In the genomic region with DNA sequence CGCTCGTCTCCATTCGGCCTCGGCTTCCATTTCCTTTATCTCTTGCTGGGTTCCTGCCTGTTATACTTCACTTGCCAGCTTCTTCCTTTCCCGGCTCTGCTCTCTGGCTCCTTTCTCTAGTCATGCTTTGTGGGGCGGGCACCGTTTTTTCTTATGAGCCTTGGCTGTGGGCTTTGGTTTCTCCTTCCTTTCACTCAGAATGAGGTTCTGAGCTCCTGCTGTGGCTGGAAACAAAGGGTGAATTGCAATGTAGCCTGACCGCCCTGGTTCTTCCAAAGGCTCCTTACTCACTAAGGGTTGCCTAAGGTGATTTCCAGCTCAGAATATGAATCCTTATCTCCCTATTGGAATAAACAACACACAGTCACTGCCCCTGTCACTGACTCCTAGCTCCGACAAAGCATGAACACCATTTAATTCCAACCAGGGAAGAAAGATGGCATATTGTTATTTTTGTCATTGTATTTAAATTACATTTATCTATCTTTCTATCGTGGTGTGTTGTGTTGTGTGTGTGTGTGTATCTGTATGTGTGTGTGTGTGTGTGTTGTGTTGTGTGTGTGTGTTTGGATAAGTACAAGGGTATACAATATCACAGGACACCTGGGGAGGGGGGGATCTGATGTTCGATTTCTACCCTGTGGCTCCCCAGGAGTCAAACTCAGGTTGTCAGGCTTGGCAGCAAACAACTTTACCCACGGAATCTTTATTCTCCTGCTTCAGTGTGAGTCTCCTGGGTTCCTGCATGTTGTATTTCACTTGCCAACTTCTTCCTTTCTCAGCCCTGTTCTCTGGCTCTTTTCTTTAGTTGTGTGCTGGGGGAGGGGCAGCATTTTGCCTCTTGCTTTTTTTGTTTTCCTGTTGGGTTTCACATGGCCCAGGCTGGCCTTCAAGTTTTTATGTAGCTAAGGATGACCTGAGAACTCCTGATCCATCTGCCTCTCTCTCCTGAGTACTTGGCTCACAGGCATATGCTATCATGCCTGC, we compare ENCODE assay signal across 8 mouse cellular contexts. TPM values are rescaled to one million over a fixed set of nuclear protein-coding genes. Genes with fewer than 3 reads are reported as not detected.
DNase-seq lines count a peak whose midpoint lies in the region; ATAC-seq lines count a peak whose summit lies in the region.

No protein-coding gene starts in this region.

- H3K4me3 ChIP-seq in forebrain, embryonic 15.5 days, result no peak overlapping the region
- H3K4me3 ChIP-seq in hindbrain, embryonic 11.5 days (ENCODE audit: low read depth, low read length), result no peak overlapping the region
- H3K4me3 ChIP-seq in liver, embryonic 13.5 days (replicated peaks), result no peak overlapping the region

- peak overlapping the region; percentile 63; the same call in 1 of the 2 replicates for H3K27ac ChIP-seq in forebrain, embryonic 15.5 days (replicated peaks)
- no peak overlapping the region for H3K27ac ChIP-seq in hindbrain, embryonic 11.5 days (ENCODE audit: low read depth, low read length)
- no peak overlapping the region for H3K27ac ChIP-seq in liver, embryonic 13.5 days

- peak; percentile 82 for ATAC-seq in forebrain, embryonic 15.5 days (replicated peaks)
- no peak; the same call in 1 of the 2 replicates for ATAC-seq in hindbrain, embryonic 11.5 days (ENCODE audit: low FRiP score)
- ATAC-seq in liver, embryonic 13.5 days (ENCODE audit: low read depth), result no peak

- H3K9me3 ChIP-seq in forebrain, embryonic 15.5 days, result no peaks in the 10 kb centered on the region
- no peaks in the 10 kb centered on the region for H3K9me3 ChIP-seq in hindbrain, embryonic 11.5 days (ENCODE audit: control insufficient read depth, low read length)
- H3K9me3 ChIP-seq in liver, embryonic 13.5 days (replicated peaks), result no peaks in the 10 kb centered on the region

- H3K4me1 ChIP-seq in forebrain, embryonic 15.5 days, result peaks cover 10% of the 10 kb centered on the region
- H3K4me1 ChIP-seq in hindbrain, embryonic 11.5 days (replicated peaks; ENCODE audit: control insufficient read depth, insufficient read depth, low read length), result no peaks in the 10 kb centered on the region
- peaks cover 13% of the 10 kb centered on the region for H3K4me1 ChIP-seq in liver, embryonic 13.5 days (replicated peaks)

- WGBS in forebrain, embryonic 15.5 days, result 9% methylated on average over 12 of the region's 12 CpGs
- 22% methylated on average over 12 of the region's 12 CpGs for WGBS in hindbrain, embryonic 11.5 days
- 27% methylated on average over 12 of the region's 12 CpGs for WGBS in liver, embryonic 13.5 days (ENCODE audit: insufficient replicate concordance)

- DNase-seq in Muller cell, postnatal 12 days (ENCODE audit: inconsistent ontology term), result peak; percentile 68
- DNase-seq in cerebellum, adult 11-12 months, result peak; percentile 43
- peak; percentile 41 for DNase-seq in hindbrain, embryonic 11.5 days (ENCODE audit: low spot score)
- no peak for DNase-seq in liver, embryonic 13.5 days
- DNase-seq in right cerebral cortex, adult 18-20 months, result peak; percentile 38
- DNase-seq in kidney, postnatal 4 days, result no peak
- DNase-seq in kidney, adult 18-20 months, result no peak

- H3K4me2 ChIP-seq in forebrain, embryonic 15.5 days (replicated peaks), result peak overlapping the region; percentile 23
- no peak overlapping the region; the same call in 1 of the 2 replicates for H3K4me2 ChIP-seq in hindbrain, embryonic 11.5 days (replicated peaks; ENCODE audit: low read depth, low read length)
- peak overlapping the region; percentile 17; the same call in 1 of the 2 replicates for H3K4me2 ChIP-seq in liver, embryonic 13.5 days

- H3K27me3 ChIP-seq in forebrain, embryonic 15.5 days, result no peaks in the 10 kb centered on the region
- no peaks in the 10 kb centered on the region for H3K27me3 ChIP-seq in hindbrain, embryonic 11.5 days (ENCODE audit: control insufficient read depth, insufficient read depth, low read length)
- H3K27me3 ChIP-seq in liver, embryonic 13.5 days, result no peaks in the 10 kb centered on the region

- 0 out of 2 replicates have a peak overlapping the region, but pooled peaks have one; percentile 3 for H3K9ac ChIP-seq in forebrain, embryonic 15.5 days (replicated peaks)
- H3K9ac ChIP-seq in hindbrain, embryonic 11.5 days (ENCODE audit: low read depth, low read length), result no peak overlapping the region
- H3K9ac ChIP-seq in liver, embryonic 13.5 days, result no peak overlapping the region

- H3K36me3 ChIP-seq in forebrain, embryonic 15.5 days, result no peaks in the 10 kb centered on the region
- H3K36me3 ChIP-seq in hindbrain, embryonic 11.5 days (ENCODE audit: control insufficient read depth, insufficient read depth, low read length), result no peaks in the 10 kb centered on the region
- no peaks in the 10 kb centered on the region for H3K36me3 ChIP-seq in liver, embryonic 13.5 days

RNA-seq across cellular contexts. Expression of gene Pnp2, which starts 14.1 kb away (rescaled TPM):
- polyA plus RNA-seq in forebrain, embryonic 15.5 days (2015; fragmentation: Nextera tagmentation; extraction: Ambion mirVana), result 0.17 and 0.20 TPM in 2 replicates
- 0.36 and 0.52 TPM in 2 replicates for polyA plus RNA-seq in hindbrain, embryonic 11.5 days (2014; fragmentation: Nextera tagmentation; extraction: Ambion mirVana)
- 7.6 and 8.5 TPM in 2 replicates for polyA plus RNA-seq in liver, embryonic 13.5 days (2015; fragmentation: Nextera tagmentation; extraction: Ambion mirVana)

RNA-seq across cellular contexts. Expression of gene Gm49342, which starts 25.5 kb away (rescaled TPM):
- polyA plus RNA-seq in forebrain, embryonic 15.5 days (2015; fragmentation: Nextera tagmentation; extraction: Ambion mirVana), result not detected in 2 replicates
- polyA plus RNA-seq in hindbrain, embryonic 11.5 days (2014; fragmentation: Nextera tagmentation; extraction: Ambion mirVana), result not detected in 2 replicates
- polyA plus RNA-seq in liver, embryonic 13.5 days (2015; fragmentation: Nextera tagmentation; extraction: Ambion mirVana), result not detected in 2 replicates

RNA-seq across cellular contexts. Expression of gene Rnase10, which starts 37.7 kb away (rescaled TPM):
- polyA plus RNA-seq in forebrain, embryonic 15.5 days (2015; fragmentation: Nextera tagmentation; extraction: Ambion mirVana), result not detected in 2 replicates
- polyA plus RNA-seq in hindbrain, embryonic 11.5 days (2014; fragmentation: Nextera tagmentation; extraction: Ambion mirVana), result not detected in 2 replicates
- not detected in 2 replicates for polyA plus RNA-seq in liver, embryonic 13.5 days (2015; fragmentation: Nextera tagmentation; extraction: Ambion mirVana)

RNA-seq across cellular contexts. Expression of gene Pnp, which starts 39.0 kb away (rescaled TPM):
- 17.0 and 19.8 TPM in 2 replicates for polyA plus RNA-seq in forebrain, embryonic 15.5 days (2015; fragmentation: Nextera tagmentation; extraction: Ambion mirVana)
- polyA plus RNA-seq in hindbrain, embryonic 11.5 days (2014; fragmentation: Nextera tagmentation; extraction: Ambion mirVana), result 62.1 and 63.9 TPM in 2 replicates
- polyA plus RNA-seq in liver, embryonic 13.5 days (2015; fragmentation: Nextera tagmentation; extraction: Ambion mirVana), result 82.4 and 85.0 TPM in 2 replicates

RNA-seq across cellular contexts. Expression of gene Pip4p1, which starts 39.2 kb away (rescaled TPM):
- 95.1 and 95.3 TPM in 2 replicates for polyA plus RNA-seq in forebrain, embryonic 15.5 days (2015; fragmentation: Nextera tagmentation; extraction: Ambion mirVana)
- 53.8 and 55.6 TPM in 2 replicates for polyA plus RNA-seq in hindbrain, embryonic 11.5 days (2014; fragmentation: Nextera tagmentation; extraction: Ambion mirVana)
- polyA plus RNA-seq in liver, embryonic 13.5 days (2015; fragmentation: Nextera tagmentation; extraction: Ambion mirVana), result 22.7 and 23.2 TPM in 2 replicates

Comparison
In these comparisons a context has a peak if more than half of its experiments do, and no peak if none do; other contexts are left out.
1. DNase-seq: peak in Muller cell, postnatal 12 days (single experiment), cerebellum, adult 11-12 months (single experiment), hindbrain, embryonic 11.5 days (single experiment) and right cerebral cortex, adult 18-20 months (single experiment); none in liver, embryonic 13.5 days (single experiment), kidney, postnatal 4 days (0 of 2) and kidney, adult 18-20 months (single experiment).